Mouse (Mus musculus) stomach, postnatal 0 days (tissue): Measurements from ENCODE around the gene Suv39h1. TPM values are rescaled to one million over a fixed set of nuclear protein-coding genes. Genes with fewer than 3 reads are reported as not detected.

Source experiments
- ATAC-seq: fragments of 200-750 bp; cut with Nextera tagmentation; 2 replicates; pipeline ENCODE4 v1.8.0; 2017; ENCODE audit not compliant: low FRiP score, low TSS enrichment
- DNase-seq: peaks from one replicate; pipeline ENCODE4 v3.0.0-alpha.2; 2016; ENCODE audit warnings: low spot score
- H3K27ac ChIP-seq: fragments of 300-500 bp; sonication (generic); replicated peaks from 2 replicates; pipeline ENCODE4 v1.5.1; 2014; ENCODE audit warnings: mild to moderate bottlenecking, control low read depth
- H3K27me3 ChIP-seq: fragments of 300-500 bp; sonication (generic); 2 replicates; pipeline ENCODE4 v1.6.1; 2014; ENCODE audit warnings: low read length; ENCODE audit not compliant: control insufficient read depth, insufficient read depth
- H3K36me3 ChIP-seq: fragments of 300-500 bp; sonication (generic); 2 replicates; pipeline ENCODE4 v1.6.1; 2014; ENCODE audit warnings: low read length, mixed read lengths; ENCODE audit not compliant: control insufficient read depth, insufficient read depth
- H3K4me1 ChIP-seq: fragments of 300-500 bp; sonication (generic); replicated peaks from 2 replicates; pipeline ENCODE4 v1.6.1; 2014; ENCODE audit warnings: antibody characterized with exemption; ENCODE audit not compliant: control insufficient read depth, insufficient read depth
- H3K4me2 ChIP-seq: fragments of 300-500 bp; sonication (generic); replicated peaks from 2 replicates; pipeline ENCODE4 v1.6.1; 2014; ENCODE audit warnings: low read depth, mild to moderate bottlenecking, control low read depth, moderate library complexity
- H3K4me3 ChIP-seq: fragments of 300-500 bp; sonication (generic); 2 replicates; pipeline ENCODE4 v1.5.1; 2014; ENCODE audit warnings: low read depth, low read length, control low read depth
- H3K9ac ChIP-seq: fragments of 300-500 bp; sonication (generic); 2 replicates; pipeline ENCODE4 v1.6.1; 2014; ENCODE audit warnings: mild to moderate bottlenecking, low read length, control low read depth, mixed read lengths
- H3K9me3 ChIP-seq: fragments of 300-500 bp; sonication (generic); 2 replicates; pipeline ENCODE4 v1.6.1; 2016; ENCODE audit warnings: low read length; ENCODE audit not compliant: control insufficient read depth
- CTCF ChIP-seq: IDR thresholded peaks from 2 replicates; pipeline ENCODE4 v1.5.1; 2016; ENCODE audit warnings: antibody characterized with exemption, low read depth, mild to moderate bottlenecking, moderate library complexity
- EP300 ChIP-seq: optimal IDR thresholded peaks from 2 replicates; pipeline ENCODE3; 2016; ENCODE audit warnings: antibody characterized with exemption
- WGBS: fragments of 180-500 bp; shearing (Covaris S2); extraction: QIAGEN DNeasy Blood & Tissue Kit; methylation state at CpG from one replicate; pipeline ENCODE4 v1.1.7; 2014; 5-methylcytosine and 5-hydroxymethylcytosine counted together
- polyA plus RNA-seq: library from polyadenylated mRNA; unstranded; fragments of >200 nt; fragmentation: Nextera tagmentation; extraction: Ambion mirVana; gene quantifications from 2 replicates; pipeline ENCODE4 v1.2.1, GENCODE M21; 2015

The Suv39h1 gene
- 10.8 and 12.3 TPM in 2 replicates for polyA plus RNA-seq

DNA sequence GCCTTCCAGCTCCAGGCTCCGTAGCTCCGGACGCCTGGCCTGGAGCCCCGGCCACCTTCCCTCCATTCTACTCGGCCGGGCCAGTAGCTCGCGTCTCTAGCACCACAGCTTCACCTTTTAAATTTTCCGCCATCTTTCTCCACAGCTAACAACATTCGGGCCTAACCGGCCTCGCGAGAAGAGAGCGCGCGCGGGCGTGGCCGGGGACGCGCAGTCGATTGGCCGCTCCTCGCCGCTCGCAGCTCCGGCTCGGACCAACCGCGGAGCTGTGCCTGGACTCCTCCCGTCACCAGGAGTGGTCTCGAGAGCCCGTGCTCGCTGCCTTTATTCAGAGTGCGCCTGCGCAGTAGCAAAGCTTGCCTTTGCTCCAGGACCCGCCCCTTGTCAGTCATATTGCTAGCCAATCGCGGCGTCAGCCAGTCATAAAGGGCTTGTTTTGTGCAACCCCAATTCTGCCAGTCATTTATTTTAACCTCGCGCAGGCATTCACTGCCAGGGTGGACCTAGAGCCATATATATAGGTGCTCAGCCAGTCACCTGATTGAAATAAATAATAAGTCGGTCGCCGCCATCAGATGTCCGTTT lies at the start of gene Suv39h1:
Suv39h1 (minus strand) TSS at position 331 of the 585 bp plus-strand sequence.
- DNase-seq = peak; percentile 92
- Histone ChIP-seq H3K9ac (peak within 1 kb of the TSS; percentile 62), H3K4me2 (peak within 1 kb of the TSS; percentile 58), H3K27me3 (no peaks in the 10 kb centered on the region), H3K4me1 (no peaks in the 10 kb centered on the region), H3K27ac (peak within 1 kb of the TSS; percentile 77), H3K4me3 (peak within 1 kb of the TSS; percentile 53), H3K36me3 (no peaks in the 10 kb centered on the region), H3K9me3 (no peaks in the 10 kb centered on the region)
- WGBS = 14% methylated on average over 38 of the region's 46 CpGs
- peak; percentile 80 for TF ChIP-seq EP300
- TF ChIP-seq CTCF = no peak
- peak; percentile 99 for ATAC-seq

GRCm38 (mm10) chrX:8123821-8124470 lies 49.4 kb upstream of the Suv39h1 start:
- 79% methylated on average over 6 of the region's 6 CpGs for WGBS
- no peak for ATAC-seq

DNA sequence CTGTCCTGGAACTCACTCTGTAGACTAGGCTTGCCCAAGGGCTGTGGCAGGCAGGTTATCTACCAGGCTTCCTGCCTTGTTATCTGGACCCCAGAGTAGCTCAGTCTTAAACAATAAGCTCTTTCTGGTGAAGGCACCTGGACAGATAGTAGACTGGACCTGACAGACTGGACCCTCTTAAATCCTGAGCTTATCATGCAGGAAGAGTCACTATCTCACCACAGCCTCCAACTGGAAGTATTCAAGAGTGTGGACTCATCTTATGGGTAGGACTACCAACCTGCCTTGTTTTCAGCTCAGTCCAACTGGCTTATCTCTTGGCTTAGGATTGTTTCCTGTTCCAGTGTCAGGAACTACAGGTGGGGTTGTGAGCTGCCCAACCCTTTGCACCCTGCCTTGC lies 42.7 kb upstream of the Suv39h1 start:
- Histone ChIP-seq H3K9ac (no peak overlapping the region), H3K27me3 (no peaks in the 10 kb centered on the region), H3K4me3 (no peak overlapping the region), H3K9me3 (no peaks in the 10 kb centered on the region), H3K4me2 (no peak overlapping the region), H3K36me3 (no peaks in the 10 kb centered on the region), H3K27ac (no peak overlapping the region), H3K4me1 (no peaks in the 10 kb centered on the region)
- TF ChIP-seq CTCF (no peak), EP300 (no peak)
- DNase-seq = no peak
- no peak for ATAC-seq

More at GRCm38 (mm10) chrX:8123821-8124470, 49.4 kb upstream of the Suv39h1 start:
- Histone ChIP-seq H3K4me2 (no peak overlapping the region), H3K27me3 (no peaks in the 10 kb centered on the region), H3K4me3 (no peak overlapping the region), H3K36me3 (peaks cover 2% of the 10 kb centered on the region; the same call in 1 of the 2 replicates), H3K27ac (no peak overlapping the region), H3K4me1 (no peaks in the 10 kb centered on the region), H3K9ac (no peak overlapping the region), H3K9me3 (no peaks in the 10 kb centered on the region)
- TF ChIP-seq EP300 (no peak), CTCF (no peak)
- DNase-seq = no peak

GRCm38 (mm10) chrX:8115275-8115674 lies 40.7 kb upstream of the Suv39h1 start:
- H3K4me1 ChIP-seq = no peaks in the 10 kb centered on the region
- no peak overlapping the region for H3K9ac ChIP-seq
- WGBS = 65% methylated on average over 4 of the region's 4 CpGs
- no peak overlapping the region for H3K4me3 ChIP-seq
- H3K36me3 ChIP-seq = no peaks in the 10 kb centered on the region
- H3K27ac ChIP-seq = no peak overlapping the region
- DNase-seq (no peak), ATAC-seq (no peak)
- no peaks in the 10 kb centered on the region for H3K9me3 ChIP-seq
- TF ChIP-seq EP300 = no peak
- peak; percentile 52 for TF ChIP-seq CTCF
- H3K27me3 ChIP-seq = no peaks in the 10 kb centered on the region
- H3K4me2 ChIP-seq = no peak overlapping the region

DNA sequence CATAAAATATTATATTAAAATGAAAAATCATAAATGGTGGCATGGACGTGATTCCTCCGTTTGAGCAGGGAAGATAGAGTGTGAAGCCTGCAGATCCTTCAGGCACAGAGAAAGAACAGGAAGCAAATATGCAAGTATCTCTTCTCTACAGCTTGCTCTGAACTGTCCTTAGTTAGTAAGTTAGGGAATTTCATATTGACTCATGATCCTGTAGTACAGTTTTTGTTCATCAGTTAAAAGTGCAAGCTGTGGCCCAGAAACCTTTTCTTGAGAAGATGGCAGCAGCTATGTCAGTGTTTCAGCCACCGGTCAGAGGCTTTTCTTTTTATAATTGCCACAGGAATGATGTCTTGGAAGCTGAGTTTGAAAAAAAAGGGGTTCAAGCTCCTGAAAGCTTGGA lies 30.5 kb upstream of the Suv39h1 start:
- no peak overlapping the region for H3K4me2 ChIP-seq
- TF ChIP-seq EP300 = no peak
- TF ChIP-seq CTCF = no peak
- no peak overlapping the region for H3K4me3 ChIP-seq
- no peak for ATAC-seq
- 95% methylated on average over 3 of the region's 3 CpGs for WGBS
- H3K4me1 ChIP-seq = no peaks in the 10 kb centered on the region
- no peak overlapping the region for H3K9ac ChIP-seq
- no peaks in the 10 kb centered on the region for H3K27me3 ChIP-seq
- H3K27ac ChIP-seq = no peak overlapping the region
- DNase-seq = no peak
- no peaks in the 10 kb centered on the region for H3K36me3 ChIP-seq
- H3K9me3 ChIP-seq = no peaks in the 10 kb centered on the region

DNA sequence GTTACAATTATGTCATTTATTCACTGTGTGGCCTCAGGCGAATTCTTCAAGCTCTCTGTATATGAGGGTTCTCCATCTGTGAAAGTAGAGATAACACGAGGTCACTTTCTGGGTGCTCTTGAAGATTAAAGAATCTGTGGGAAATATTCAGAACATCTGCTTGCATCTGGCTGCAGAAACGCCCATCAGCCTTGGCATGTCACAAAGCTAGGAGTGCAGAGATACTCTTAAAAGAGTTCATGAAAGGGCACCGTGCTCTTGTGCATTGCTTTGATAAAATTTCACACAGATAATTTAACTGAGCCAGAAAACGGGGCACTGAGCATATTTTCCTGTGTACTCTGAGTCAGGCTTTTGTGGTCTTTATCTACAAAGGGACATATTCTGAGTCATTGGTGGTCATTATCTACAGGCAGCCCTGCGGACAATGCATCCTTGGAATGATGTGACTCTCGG lies 27.7 kb upstream of the Suv39h1 start:
- Histone ChIP-seq H3K9ac (no peak overlapping the region), H3K4me2 (no peak overlapping the region), H3K27me3 (no peaks in the 10 kb centered on the region), H3K4me1 (no peaks in the 10 kb centered on the region), H3K4me3 (no peak overlapping the region), H3K9me3 (no peaks in the 10 kb centered on the region), H3K36me3 (no peaks in the 10 kb centered on the region), H3K27ac (no peak overlapping the region)
- no peak for ATAC-seq
- TF ChIP-seq EP300 = no peak
- WGBS = 58% methylated on average over 7 of the region's 7 CpGs
- DNase-seq = no peak
